Mouse (Mus musculus) olfactory bulb, adult 2 months (tissue): ENCODE data around the gene Eid2. TPM values are rescaled to one million over a fixed set of nuclear protein-coding genes. Genes with fewer than 3 reads are reported as not detected.
A peak's percentile ranks its signal among the peaks of the same experiment; 100 is the strongest.

Experiments
- H3K27ac ChIP-seq: fragments of 200-500 bp; 2 replicates; pipeline ENCODE4 v1.5.1; 2012; ENCODE audit warnings: low read depth, low read length; ENCODE audit not compliant: insufficient read depth
- H3K4me1 ChIP-seq: fragments of 200-500 bp; 2 replicates; pipeline ENCODE4 v1.6.1; 2012; ENCODE audit warnings: low read length; ENCODE audit not compliant: control insufficient read depth, insufficient read depth
- H3K4me3 ChIP-seq: fragments of 200-500 bp; 2 replicates; pipeline ENCODE4 v1.5.1; 2012; ENCODE audit warnings: mild to moderate bottlenecking, low read depth, low read length, moderate library complexity; ENCODE audit not compliant: insufficient read depth
- CTCF ChIP-seq: fragments of 200-500 bp; IDR thresholded peaks from 2 replicates; pipeline ENCODE4 v1.5.1; 2012; ENCODE audit warnings: low read depth, mild to moderate bottlenecking, low read length, moderate library complexity; ENCODE audit not compliant: insufficient read depth
- POLR2A ChIP-seq: fragments of 200-500 bp; IDR thresholded peaks from 2 replicates; pipeline ENCODE4 v1.6.1; 2012; ENCODE audit warnings: mild to moderate bottlenecking, low read depth, low read length, moderate library complexity; ENCODE audit not compliant: insufficient read depth
- WGBS: fragments of 180-500 bp; shearing (Covaris S2); methylation state at CpG from one replicate; pipeline ENCODE4 v1.1.7; 2018; 5-methylcytosine and 5-hydroxymethylcytosine counted together
- polyA plus RNA-seq: library from polyadenylated mRNA; stranded (reverse); fragments of >200 nt; gene quantifications from 2 replicates; pipeline ENCODE4 v1.2.4, GENCODE M21; 2012; ENCODE audit warnings: low replicate concordance; ENCODE audit not compliant: missing spikeins, insufficient read depth, insufficient read length

Gene Eid2
- polyA plus RNA-seq, 1 experiment = not detected

DNA sequence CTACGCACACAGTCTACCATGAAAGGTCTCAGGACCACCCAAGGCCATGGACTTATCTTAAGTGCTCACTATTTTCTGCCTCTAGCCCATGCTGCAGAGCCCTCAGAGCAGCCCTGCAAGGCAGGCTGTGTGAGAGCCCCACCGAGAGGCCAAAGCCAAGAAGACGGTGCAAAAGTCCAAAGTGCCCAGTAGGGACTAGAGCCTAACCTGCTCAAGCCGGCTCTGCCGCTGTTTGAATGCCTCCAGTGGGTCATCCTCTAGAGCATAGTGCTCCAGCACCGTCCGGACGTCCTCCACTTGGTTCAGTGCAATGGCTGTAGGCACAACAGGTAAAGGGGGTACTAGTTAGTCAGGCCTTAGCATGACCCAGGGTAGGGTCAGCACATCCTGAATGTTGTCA lies 38.5 kb downstream of the Eid2 start:
- 93% methylated on average over 8 of the region's 8 CpGs for WGBS
- TF ChIP-seq POLR2A (no peak), CTCF (no peak)
- H3K4me3 ChIP-seq = no peak overlapping the region
- H3K27ac ChIP-seq = no peak overlapping the region
- H3K4me1 ChIP-seq = peaks cover 10% of the 10 kb centered on the region

DNA sequence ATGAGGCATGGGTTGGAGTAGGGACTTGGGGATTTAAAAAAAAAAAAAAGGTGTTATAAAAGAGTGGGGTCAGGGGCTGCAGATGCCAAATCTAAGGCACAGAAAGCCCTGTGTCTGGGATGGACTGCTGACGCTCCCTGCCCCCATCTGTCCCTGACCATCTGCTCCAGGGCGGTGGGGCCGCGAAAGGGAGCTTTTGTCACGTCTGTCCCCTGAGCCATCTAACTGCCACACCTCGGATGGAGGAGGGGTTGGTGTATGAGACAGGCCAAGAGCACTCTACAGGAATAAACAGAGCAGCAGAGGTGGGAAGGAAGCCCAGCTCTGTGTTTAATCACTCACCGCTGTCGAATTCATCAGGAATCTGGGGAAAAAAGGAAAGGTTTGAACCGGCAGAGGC lies 42.1 kb downstream of the Eid2 start:
- 56% methylated on average over 9 of the region's 9 CpGs for WGBS
- TF ChIP-seq CTCF (no peak), POLR2A (no peak)
- no peak overlapping the region for H3K4me3 ChIP-seq
- H3K27ac ChIP-seq = no peak overlapping the region
- peaks cover 7% of the 10 kb centered on the region for H3K4me1 ChIP-seq

DNA sequence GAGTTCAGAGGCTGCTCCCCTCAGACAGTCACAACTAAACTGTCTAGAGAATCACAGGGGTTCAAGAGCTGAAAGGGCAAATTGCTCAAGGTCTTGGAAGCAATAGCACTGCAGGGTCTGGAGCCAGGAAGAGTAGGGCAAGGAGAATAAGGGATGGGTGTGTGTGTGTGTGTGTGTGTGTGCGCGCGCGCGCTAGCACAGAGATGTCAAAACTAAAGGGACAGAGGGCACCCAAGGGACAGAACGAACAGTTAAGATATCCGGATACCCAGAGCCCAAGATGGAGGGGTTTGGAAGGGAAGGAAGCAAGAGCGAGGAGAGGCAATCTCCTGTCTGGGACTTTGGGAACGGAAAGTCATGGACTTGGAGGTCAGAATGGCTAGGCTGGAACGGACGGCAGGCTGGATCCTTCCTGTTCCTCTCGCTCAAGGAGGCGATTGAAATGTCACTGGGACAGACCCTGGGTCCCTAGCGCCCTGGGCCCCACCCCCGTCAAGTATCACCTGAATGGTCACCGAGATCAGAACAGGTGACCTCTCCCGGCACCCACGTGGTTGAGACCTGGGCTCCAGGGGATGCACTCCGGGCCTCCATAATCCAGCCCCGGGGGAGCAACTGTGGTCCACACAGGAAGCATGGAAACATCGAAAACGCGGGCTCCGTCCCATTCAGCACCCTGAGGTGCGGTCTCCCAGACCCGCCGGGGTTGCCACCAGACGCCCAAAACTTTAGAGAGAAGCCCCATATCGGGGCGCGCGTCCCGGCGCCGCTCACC lies 43.7 kb downstream of the Eid2 start:
- no peak overlapping the region for H3K27ac ChIP-seq

DNA sequence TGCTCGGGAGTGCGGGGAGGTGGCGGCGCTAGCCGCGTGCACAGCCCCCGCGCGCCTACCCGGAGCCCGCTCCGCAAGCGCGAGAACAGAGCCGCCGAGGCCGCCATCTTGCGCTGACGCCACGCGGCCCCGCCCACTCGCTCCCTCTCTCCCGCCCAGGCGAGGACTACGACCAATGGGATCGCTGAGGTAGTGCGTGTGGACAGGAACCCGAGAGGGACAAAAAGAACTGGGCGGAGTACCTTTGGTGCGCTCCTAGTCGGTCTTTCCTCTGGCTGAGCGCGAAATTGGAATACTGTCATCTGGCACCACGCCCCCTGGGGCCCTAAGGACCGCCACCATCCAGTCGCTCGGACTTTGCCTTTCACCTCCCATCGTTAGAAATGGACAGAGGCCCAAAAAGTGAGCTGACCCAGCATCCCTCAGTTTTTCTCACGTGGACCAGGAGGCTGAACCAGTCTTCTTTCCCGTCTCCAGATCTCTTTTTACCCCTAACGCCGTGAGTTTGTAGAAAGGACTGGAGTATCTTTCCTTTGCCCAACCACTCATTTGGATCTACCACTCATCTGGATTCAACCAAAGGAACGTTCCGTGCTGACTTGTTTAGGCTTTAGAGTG lies 44.4 kb downstream of the Eid2 start, which contains the start of gene Timm50:
Gene Timm50, minus strand, starts transcription at position 147 of the 618 bp plus-strand sequence.
- TF ChIP-seq CTCF = no peak
- TF ChIP-seq POLR2A = peak; percentile 81
- peaks cover 7% of the 10 kb centered on the region for H3K4me1 ChIP-seq
- H3K27ac ChIP-seq = no peak within 1 kb of the TSS
- WGBS = under 1% methylated on average over 45 of the region's 45 CpGs
- H3K4me3 ChIP-seq = peak within 1 kb of the TSS; percentile 65

More for the DNA sequence above, 43.7 kb downstream of the Eid2 start:
- Histone ChIP-seq H3K4me1 (peaks cover 7% of the 10 kb centered on the region), H3K4me3 (peak overlapping the region; percentile 65)
- TF ChIP-seq CTCF = no peak
- TF ChIP-seq POLR2A = no peak
- 6% methylated on average over 35 of the region's 35 CpGs for WGBS

DNA sequence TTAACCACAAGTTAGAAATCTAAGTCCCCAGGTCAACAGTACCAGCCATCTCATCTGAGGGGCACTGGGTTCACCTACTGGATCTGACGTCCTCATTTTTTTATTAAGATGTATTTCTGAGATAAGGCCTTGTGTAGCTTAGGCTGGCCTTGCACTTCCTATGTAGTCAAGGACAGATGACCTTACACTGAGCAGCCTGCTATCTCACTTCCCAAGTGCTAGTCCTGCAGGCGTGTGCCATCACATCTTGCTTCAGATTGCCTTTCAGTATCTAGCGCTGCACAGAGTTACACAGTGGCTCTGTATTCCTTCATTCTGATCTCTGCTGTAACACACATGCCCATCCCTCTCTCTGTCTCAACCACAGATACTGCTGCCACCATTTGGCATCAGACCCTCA lies 50.4 kb downstream of the Eid2 start:
- no peak overlapping the region for H3K4me3 ChIP-seq
- no peak overlapping the region for H3K27ac ChIP-seq
- WGBS = 87% methylated on average over 3 of the region's 3 CpGs
- no peak for TF ChIP-seq POLR2A
- TF ChIP-seq CTCF = no peak
- no peaks in the 10 kb centered on the region for H3K4me1 ChIP-seq

DNA sequence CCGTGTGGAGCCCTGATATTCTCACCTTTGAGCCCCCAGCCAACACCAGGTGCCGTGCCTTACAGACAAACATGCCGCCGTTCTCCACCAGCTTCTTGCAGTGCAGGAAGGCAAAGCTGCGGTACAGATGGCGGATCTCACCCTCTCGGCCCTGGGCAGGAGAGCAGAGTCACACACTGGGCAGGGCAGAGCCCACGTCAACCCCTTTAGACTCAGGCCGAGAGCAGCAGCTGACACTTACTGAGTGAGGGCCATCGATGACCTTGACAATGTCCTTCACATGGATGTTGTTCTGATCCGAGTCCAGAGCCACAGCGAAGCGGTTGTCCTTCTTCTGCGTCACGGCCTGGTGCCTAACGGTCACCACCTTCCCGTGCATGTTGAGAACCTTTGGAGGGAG lies 51.0 kb downstream of the Eid2 start:
- WGBS = 93% methylated on average over 17 of the region's 17 CpGs
- no peaks in the 10 kb centered on the region for H3K4me1 ChIP-seq
- no peak overlapping the region for H3K27ac ChIP-seq
- TF ChIP-seq POLR2A (no peak), CTCF (no peak)
- no peak overlapping the region for H3K4me3 ChIP-seq

Other genes starting within 250 kb of the Eid2 start
- gene Psmc4, start 217.8 kb upstream of the Eid2 start, polyA plus RNA-seq = 468 TPM in 1 of 2 replicates, not detected in the other
- not detected in 2 replicates for gene Fcgbp, start 196.6 kb upstream of the Eid2 start, polyA plus RNA-seq
- gene 9530053A07Rik, start 138.4 kb upstream of the Eid2 start, polyA plus RNA-seq = not detected in 2 replicates
- gene Fbl, start 98.2 kb upstream of the Eid2 start, polyA plus RNA-seq = not detected in 2 replicates
- gene Dyrk1b, start 88.4 kb upstream of the Eid2 start, polyA plus RNA-seq = not detected in 2 replicates
- not detected in 2 replicates for gene Eid2b, start 9.9 kb downstream of the Eid2 start, polyA plus RNA-seq
- not detected in 2 replicates for gene Selenov, start 23.3 kb downstream of the Eid2 start, polyA plus RNA-seq
- not detected in 2 replicates for gene Dll3, start 34.4 kb downstream of the Eid2 start, polyA plus RNA-seq
- not detected in 2 replicates for gene Timm50, start 44.2 kb downstream of the Eid2 start, polyA plus RNA-seq
- not detected in 2 replicates for gene Supt5, start 70.9 kb downstream of the Eid2 start, polyA plus RNA-seq
- 767 TPM in 1 of 2 replicates, not detected in the other for gene Rps16, start 82.8 kb downstream of the Eid2 start, polyA plus RNA-seq
- not detected in 2 replicates for gene Plekhg2, start 104.7 kb downstream of the Eid2 start, polyA plus RNA-seq
- gene Zfp36, start 112.4 kb downstream of the Eid2 start, polyA plus RNA-seq = not detected in 2 replicates
- not detected in 2 replicates for gene Med29, start 124.8 kb downstream of the Eid2 start, polyA plus RNA-seq
- gene Paf1, start 125.1 kb downstream of the Eid2 start, polyA plus RNA-seq = 1,326 TPM in 1 of 2 replicates, not detected in the other
- gene Gmfg, start 169.6 kb downstream of the Eid2 start, polyA plus RNA-seq = not detected in 2 replicates
- not detected in 2 replicates for gene Lrfn1, start 184.1 kb downstream of the Eid2 start, polyA plus RNA-seq
- gene Ifnl2, start 242.6 kb downstream of the Eid2 start, polyA plus RNA-seq = not detected in 2 replicates